Mouse (Mus musculus) limb, embryonic 14.5 days (tissue): ENCODE measurements around the gene Gm21970. TPM values are rescaled to one million over a fixed set of nuclear protein-coding genes. Genes with fewer than 3 reads are reported as not detected.

ENCODE experiments used
- ATAC-seq: fragments of 200-750 bp; cut with Nextera tagmentation; 2 replicates; pipeline ENCODE4 v1.8.0; 2017; ENCODE audit warnings: low read depth, moderate number of reproducible peaks, moderate TSS enrichment; ENCODE audit not compliant: low FRiP score
- DNase-seq: peaks from one replicate; pipeline ENCODE4 v3.0.0-alpha.2; 2015; ENCODE audit warnings: low spot score
- H3K27ac ChIP-seq: fragments of 300-500 bp; sonication (generic); replicated peaks from 2 replicates; pipeline ENCODE4 v1.5.1; 2014; ENCODE audit warnings: low read depth, mild to moderate bottlenecking, low read length, moderate library complexity, mixed read lengths
- H3K27me3 ChIP-seq: fragments of 300-500 bp; sonication (generic); 2 replicates; pipeline ENCODE4 v1.6.1; 2014; ENCODE audit warnings: low read length, mixed read lengths; ENCODE audit not compliant: control insufficient read depth, insufficient read depth
- H3K36me3 ChIP-seq: fragments of 300-500 bp; sonication (generic); 2 replicates; pipeline ENCODE4 v1.6.1; 2014; ENCODE audit warnings: mild to moderate bottlenecking, low read length, moderate library complexity, mixed read lengths; ENCODE audit not compliant: control insufficient read depth, insufficient read depth
- H3K4me1 ChIP-seq: fragments of 300-500 bp; sonication (generic); 2 replicates; pipeline ENCODE4 v1.6.1; 2014; ENCODE audit warnings: antibody characterized with exemption, low read length, mixed read lengths; ENCODE audit not compliant: control insufficient read depth, insufficient read depth
- H3K4me2 ChIP-seq: fragments of 300-500 bp; sonication (generic); replicated peaks from 2 replicates; pipeline ENCODE4 v1.6.1; 2014; ENCODE audit warnings: low read depth, mild to moderate bottlenecking, low read length, moderate library complexity; ENCODE audit not compliant: severe bottlenecking
- H3K4me3 ChIP-seq: fragments of 300-500 bp; sonication (generic); replicated peaks from 2 replicates; pipeline ENCODE4 v1.5.1; 2014; ENCODE audit warnings: low read length
- H3K9ac ChIP-seq: fragments of 300-500 bp; sonication (generic); 2 replicates; pipeline ENCODE4 v1.6.1; 2014; ENCODE audit warnings: mild to moderate bottlenecking, low read depth, low read length, moderate library complexity; ENCODE audit not compliant: severe bottlenecking
- H3K9me3 ChIP-seq: fragments of 300-500 bp; sonication (generic); 2 replicates; pipeline ENCODE4 v1.6.1; 2016; ENCODE audit warnings: low read length; ENCODE audit not compliant: control insufficient read depth
- POLR2A ChIP-seq: fragments of 200-500 bp; IDR thresholded peaks from 2 replicates; pipeline ENCODE4 v1.8.0; 2012; ENCODE audit warnings: inconsistent platforms, mild to moderate bottlenecking, moderate library complexity, borderline replicate concordance; ENCODE audit not compliant: insufficient read depth, insufficient read length; ENCODE audit errors: extremely low read depth
- WGBS: fragments of 180-500 bp; shearing (Covaris S2); extraction: QIAGEN DNeasy Blood & Tissue Kit; methylation state at CpG from one replicate; pipeline ENCODE4 v1.1.7; 2014; 5-methylcytosine and 5-hydroxymethylcytosine counted together
- polyA plus RNA-seq, 2 experiments: library from polyadenylated mRNA; depleted of rRNA in 1 of 2; stranded (reverse) in 1 of 2; unstranded in 1 of 2; fragments of >200 nt; fragmentation: Nextera tagmentation in 1 of 2; extraction: Ambion mirVana in 1 of 2; gene quantifications; 2 replicates each; pipeline versions ENCODE4 v1.2.1 to v1.2.3; 2012 to 2014

Gm21970 gene
- polyA plus RNA-seq, 2 experiments, result not detected

- no peak overlapping the region for H3K9ac ChIP-seq
- no peaks in the 10 kb centered on the region for H3K36me3 ChIP-seq
- no peak overlapping the region for H3K4me2 ChIP-seq
- H3K27ac ChIP-seq, result no peak overlapping the region
- no peaks in the 10 kb centered on the region for H3K9me3 ChIP-seq
- H3K4me1 ChIP-seq, result no peaks in the 10 kb centered on the region
- peaks cover 9% of the 10 kb centered on the region; the same call in 1 of the 2 replicates for H3K27me3 ChIP-seq
- DNase-seq (peak; percentile 53), ATAC-seq (no peak)
- WGBS, result 11% methylated on average over 7 of the region's 7 CpGs
- no peak for TF ChIP-seq POLR2A
- H3K4me3 ChIP-seq, result no peak overlapping the region
These were observed 39.4 kb upstream of the Gm21970 start for GRCm38 (mm10) chr16:91352084-91352562.

- Histone ChIP-seq H3K4me1 (no peaks in the 10 kb centered on the region), H3K9ac (no peak overlapping the region), H3K36me3 (no peaks in the 10 kb centered on the region), H3K27ac (no peak overlapping the region), H3K9me3 (no peaks in the 10 kb centered on the region), H3K4me2 (no peak overlapping the region), H3K27me3 (peaks cover 9% of the 10 kb centered on the region; the same call in 1 of the 2 replicates), H3K4me3 (no peak overlapping the region)
- no peak for TF ChIP-seq POLR2A
- ATAC-seq, result no peak
- WGBS, result 69% methylated on average over 7 of the region's 7 CpGs
- no peak for DNase-seq
These were observed 38.8 kb upstream of the Gm21970 start for GRCm38 (mm10) chr16:91352749-91353148.

GRCm38 (mm10) chr16:91353177-91353576, 38.3 kb upstream of the Gm21970 start:
- H3K4me1 ChIP-seq, result no peaks in the 10 kb centered on the region
- no peak overlapping the region for H3K4me3 ChIP-seq
- no peaks in the 10 kb centered on the region for H3K9me3 ChIP-seq
- TF ChIP-seq POLR2A, result no peak
- H3K27ac ChIP-seq, result no peak overlapping the region
- H3K9ac ChIP-seq, result no peak overlapping the region
- H3K36me3 ChIP-seq, result no peaks in the 10 kb centered on the region
- ATAC-seq, result no peak
- DNase-seq, result no peak
- 88% methylated on average over 6 of the region's 6 CpGs for WGBS
- H3K4me2 ChIP-seq, result no peak overlapping the region
- H3K27me3 ChIP-seq, result peaks cover 9% of the 10 kb centered on the region; the same call in 1 of the 2 replicates

GRCm38 (mm10) chr16:91353638-91354037, 37.9 kb upstream of the Gm21970 start:
- no peaks in the 10 kb centered on the region for H3K4me1 ChIP-seq
- 78% methylated on average over 5 of the region's 5 CpGs for WGBS
- no peak overlapping the region for H3K9ac ChIP-seq
- H3K36me3 ChIP-seq, result no peaks in the 10 kb centered on the region
- no peak overlapping the region for H3K4me2 ChIP-seq
- no peak overlapping the region for H3K4me3 ChIP-seq
- H3K9me3 ChIP-seq, result no peaks in the 10 kb centered on the region
- TF ChIP-seq POLR2A, result no peak
- no peak overlapping the region for H3K27ac ChIP-seq
- no peak for ATAC-seq
- H3K27me3 ChIP-seq, result peaks cover 9% of the 10 kb centered on the region; the same call in 1 of the 2 replicates
- no peak for DNase-seq

GRCm38 (mm10) chr16:91354599-91354998, 36.9 kb upstream of the Gm21970 start:
- Histone ChIP-seq H3K4me1 (no peaks in the 10 kb centered on the region), H3K27ac (no peak overlapping the region), H3K27me3 (peaks cover 9% of the 10 kb centered on the region; the same call in 1 of the 2 replicates), H3K9me3 (no peaks in the 10 kb centered on the region), H3K4me3 (no peak overlapping the region), H3K36me3 (no peaks in the 10 kb centered on the region), H3K9ac (no peak overlapping the region), H3K4me2 (no peak overlapping the region)
- 58% methylated on average over 4 of the region's 4 CpGs for WGBS
- ATAC-seq, result no peak
- DNase-seq, result no peak
- TF ChIP-seq POLR2A, result no peak
